ENCODE assay signal across 8 mouse cellular contexts in the genomic region with DNA sequence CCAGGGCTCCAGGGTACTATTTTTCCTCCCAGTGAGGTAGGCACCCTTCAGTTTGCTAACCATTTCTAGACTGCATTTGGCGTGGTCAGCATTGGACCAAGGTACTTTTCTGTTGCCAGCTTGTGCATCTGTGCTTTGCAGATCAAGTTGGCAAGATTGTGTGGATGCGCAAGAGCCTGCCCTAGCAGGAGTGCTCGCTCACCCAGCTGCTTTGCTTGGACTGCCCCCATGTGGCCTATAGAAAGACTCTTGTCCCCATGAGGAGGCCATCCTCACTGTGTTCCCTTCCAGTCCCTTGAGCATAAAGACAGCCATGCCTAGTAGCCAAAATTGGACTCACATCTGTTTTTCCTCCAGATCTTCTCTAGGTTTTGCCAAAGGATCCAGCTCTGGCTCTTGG. TPM values are rescaled to one million over a fixed set of nuclear protein-coding genes. Genes with fewer than 3 reads are reported as not detected.
DNase-seq lines count a peak whose midpoint lies in the region; ATAC-seq and TF ChIP-seq lines count a peak whose summit lies in the region.

No protein-coding gene starts in this region.

- peak; percentile 71 to 72 for DNase-seq in B cell, adult 2 months
- peak; percentile 28 for DNase-seq in T-cell, adult 2 months (ENCODE audit: low spot score)
- DNase-seq in embryo, embryonic 11 days: peak; percentile 78
- DNase-seq in heart, adult 9 months (ENCODE audit: low spot score in 2 of 2): peak; percentile 65 to 68
- DNase-seq in kidney, postnatal 0 days (ENCODE audit: low spot score): peak; percentile 77
- DNase-seq in liver, embryonic 14.5 days (ENCODE audit: low read depth in 3 of 3, low spot score in 3 of 3): no peak
- peak; percentile 33 to 44 for DNase-seq in thymus, postnatal 36 days

- no peaks in the 10 kb centered on the region for H3K9me3 ChIP-seq in kidney, postnatal 0 days (replicated peaks; ENCODE audit: low read length)
- no peaks in the 10 kb centered on the region for H3K9me3 ChIP-seq in liver, embryonic 14.5 days (ENCODE audit: control insufficient read depth, low read length)
- H3K9me3 ChIP-seq in neural tube, embryonic 15.5 days (replicated peaks): no peaks in the 10 kb centered on the region

- TF ChIP-seq EP300 in liver, embryonic 14.5 days (IDR thresholded peaks at IDR 0.05; ENCODE audit: low read depth): no peak

- H3K4me2 ChIP-seq in kidney, postnatal 0 days (ENCODE audit: low read length): no peak overlapping the region
- no peak overlapping the region for H3K4me2 ChIP-seq in liver, embryonic 14.5 days (ENCODE audit: low read depth)
- no peak overlapping the region for H3K4me2 ChIP-seq in neural tube, embryonic 15.5 days

- H3K36me3 ChIP-seq in kidney, postnatal 0 days (ENCODE audit: insufficient read depth, low read length): peaks cover 20% of the 10 kb centered on the region
- no peaks in the 10 kb centered on the region; the same call in 1 of the 2 replicates for H3K36me3 ChIP-seq in liver, embryonic 14.5 days (replicated peaks; ENCODE audit: control insufficient read depth, insufficient read depth, low read depth)
- H3K36me3 ChIP-seq in neural tube, embryonic 15.5 days: no peaks in the 10 kb centered on the region

- ATAC-seq in kidney, postnatal 0 days (replicated peaks; ENCODE audit: low FRiP score, low read depth): peak; percentile 73; the same call in 1 of the 2 replicates
- no peak for ATAC-seq in liver, embryonic 14.5 days (ENCODE audit: insufficient read depth)
- ATAC-seq in neural tube, embryonic 15.5 days (ENCODE audit: low FRiP score): peak; percentile 65; the same call in 1 of the 2 replicates

- no peak overlapping the region for H3K27ac ChIP-seq in kidney, postnatal 0 days
- H3K27ac ChIP-seq in liver, embryonic 14.5 days: no peak overlapping the region
- no peak overlapping the region for H3K27ac ChIP-seq in neural tube, embryonic 15.5 days (replicated peaks)

- TF ChIP-seq CTCF in kidney, postnatal 0 days (IDR thresholded peaks at IDR 0.05; ENCODE audit: low read depth): peak; percentile 87
- TF ChIP-seq CTCF in liver, embryonic 14.5 days (IDR thresholded peaks at IDR 0.05; ENCODE audit: low read depth): peak; percentile 78

- H3K9ac ChIP-seq in kidney, postnatal 0 days (ENCODE audit: low read depth, low read length): no peak overlapping the region
- no peak overlapping the region for H3K9ac ChIP-seq in liver, embryonic 14.5 days (replicated peaks)
- H3K9ac ChIP-seq in neural tube, embryonic 15.5 days (replicated peaks): 0 out of 2 replicates have a peak overlapping the region, but pooled peaks have one; percentile 10

- WGBS in kidney, postnatal 0 days: 64% methylated on average over 3 of the region's 3 CpGs
- 37% methylated on average over 3 of the region's 3 CpGs for WGBS in liver, embryonic 14.5 days (ENCODE audit: insufficient replicate concordance)
- 53% methylated on average over 3 of the region's 3 CpGs for WGBS in neural tube, embryonic 15.5 days

- no peaks in the 10 kb centered on the region for H3K27me3 ChIP-seq in kidney, postnatal 0 days (ENCODE audit: insufficient read depth, low read length)
- no peaks in the 10 kb centered on the region for H3K27me3 ChIP-seq in liver, embryonic 14.5 days (ENCODE audit: control insufficient read depth, insufficient read depth, low read length)
- no peaks in the 10 kb centered on the region for H3K27me3 ChIP-seq in neural tube, embryonic 15.5 days (replicated peaks)

- no peaks in the 10 kb centered on the region for H3K4me1 ChIP-seq in kidney, postnatal 0 days (replicated peaks; ENCODE audit: insufficient read depth, low read length)
- no peaks in the 10 kb centered on the region; a peak in 1 of 4 replicates for H3K4me1 ChIP-seq in liver, embryonic 14.5 days (replicated peaks; ENCODE audit: control insufficient read depth in 2 of 2, insufficient read depth in 2 of 2, low read length in 1 of 2)
- peaks cover 40% of the 10 kb centered on the region for H3K4me1 ChIP-seq in neural tube, embryonic 15.5 days

- no peak overlapping the region for H3K4me3 ChIP-seq in kidney, postnatal 0 days (replicated peaks; ENCODE audit: low read depth, low read length)
- no peak overlapping the region for H3K4me3 ChIP-seq in liver, embryonic 14.5 days (ENCODE audit: insufficient read depth in 1 of 2, low read depth in 2 of 2, low read length in 2 of 2)
- H3K4me3 ChIP-seq in neural tube, embryonic 15.5 days (replicated peaks): no peak overlapping the region

RNA-seq across cellular contexts. Expression of gene Muc13, which starts 54.0 kb away (rescaled TPM):
- not detected in 2 replicates for polyA plus RNA-seq in kidney, postnatal 0 days (2015; fragmentation: Nextera tagmentation; extraction: Ambion mirVana)
- polyA plus RNA-seq in liver, embryonic 14.5 days (2012; rRNA removed): 1.7 and 1.9 TPM in 2 replicates
- 1.4 and 1.5 TPM in 2 replicates for polyA plus RNA-seq in liver, embryonic 14.5 days (2014; fragmentation: Nextera tagmentation; extraction: Ambion mirVana)
- polyA plus RNA-seq in neural tube, embryonic 15.5 days (2015; fragmentation: Nextera tagmentation; extraction: Ambion mirVana): 7.2 TPM in 1 of 2 replicates, not detected in the other

RNA-seq across cellular contexts. Expression of gene Heg1, which starts 55.6 kb away (rescaled TPM):
- 17.2 and 17.6 TPM in 2 replicates for polyA plus RNA-seq in kidney, postnatal 0 days (2015; fragmentation: Nextera tagmentation; extraction: Ambion mirVana)
- 3.2 and 3.5 TPM in 2 replicates for polyA plus RNA-seq in liver, embryonic 14.5 days (2012; rRNA removed)
- 3.5 and 4.0 TPM in 2 replicates for polyA plus RNA-seq in liver, embryonic 14.5 days (2014; fragmentation: Nextera tagmentation; extraction: Ambion mirVana)
- 7.8 and 10.9 TPM in 2 replicates for polyA plus RNA-seq in neural tube, embryonic 15.5 days (2015; fragmentation: Nextera tagmentation; extraction: Ambion mirVana)

Comparison
In these comparisons a context has a peak if more than half of its experiments do, and no peak if none do; other contexts are left out.
1. DNase-seq: peak in B cell, adult 2 months (2 of 2), T-cell, adult 2 months (single experiment), embryo, embryonic 11 days (single experiment), heart, adult 9 months (2 of 2), kidney, postnatal 0 days (single experiment) and thymus, postnatal 36 days (2 of 2); none in liver, embryonic 14.5 days (0 of 3).